Mouse (Mus musculus): ENCODE results near the gene Erich3. TPM values are rescaled to one million over a fixed set of nuclear protein-coding genes. Genes with fewer than 3 reads are reported as not detected.

The Erich3 gene
- polyA plus RNA-seq, 1 experiment from 2014 or later: 0.05 TPM

DNA sequence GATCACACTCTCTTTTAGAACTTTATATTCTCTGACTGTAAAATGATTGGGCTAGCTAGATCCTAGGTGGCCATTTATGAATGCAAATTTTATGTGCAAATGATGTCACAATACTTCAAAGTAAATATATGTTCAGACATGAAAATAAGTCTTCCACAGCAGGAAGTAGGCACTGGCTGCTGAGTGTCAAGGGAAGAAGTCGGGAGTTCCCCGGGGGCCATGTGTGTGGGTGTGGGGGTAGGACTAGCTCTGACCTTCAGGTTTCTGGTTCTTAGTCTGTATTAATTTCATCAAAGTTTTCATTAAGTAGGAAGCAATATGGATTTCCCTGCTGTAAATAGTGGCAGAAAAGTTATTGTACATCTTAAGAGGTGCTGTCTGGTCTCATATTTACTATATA, 20.0 kb downstream of the Erich3 start:
- Histone ChIP-seq H3K36me3 (ENCODE audit: control insufficient read depth, insufficient read depth, low read length) (no peaks in the 10 kb centered on the region), H3K9ac (ENCODE audit: low read length) (no peak overlapping the region), H3K4me2 (replicated peaks; ENCODE audit: low read depth) (no peak overlapping the region), H3K9me3 (ENCODE audit: control insufficient read depth, low read length) (no peaks in the 10 kb centered on the region), H3K27me3 (ENCODE audit: control insufficient read depth, insufficient read depth, low read length) (no peaks in the 10 kb centered on the region), H3K4me1 (replicated peaks; ENCODE audit: control insufficient read depth, insufficient read depth) (no peaks in the 10 kb centered on the region), H3K4me3 (ENCODE audit: low read depth, low read length) (no peak overlapping the region), H3K27ac (replicated peaks) (no peak overlapping the region)
- no peak for ATAC-seq (ENCODE audit: low FRiP score, low TSS enrichment)
- 84% methylated on average over 2 of the region's 2 CpGs for WGBS
- TF ChIP-seq CTCF (IDR thresholded peaks at IDR 0.05; ENCODE audit: low read depth): no peak
- TF ChIP-seq EP300 (optimal IDR thresholded peaks at IDR 0.05): no peak
- no peak for DNase-seq (ENCODE audit: low spot score)

DNA sequence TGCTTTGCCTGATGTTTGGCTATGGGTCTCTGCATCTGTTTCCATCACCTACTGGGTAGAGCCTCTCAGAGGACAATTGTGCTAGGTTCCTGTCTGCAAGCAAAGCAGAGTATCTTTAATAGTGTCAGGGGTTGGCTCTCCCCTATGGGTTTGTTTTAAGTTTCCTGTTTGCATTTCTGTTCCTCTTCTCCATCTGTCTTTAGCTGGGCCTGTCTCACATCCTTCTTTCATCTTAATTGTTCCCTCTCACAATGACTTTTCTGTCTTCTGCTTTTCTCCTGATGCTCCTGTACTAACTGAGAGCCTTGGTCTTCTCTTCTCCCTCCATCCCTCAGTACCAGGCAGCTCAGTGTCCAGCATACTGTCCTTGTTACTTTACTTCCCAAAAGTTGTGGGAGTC, 26.6 kb downstream of the Erich3 start:
- no peaks in the 10 kb centered on the region for H3K4me1 ChIP-seq (replicated peaks; ENCODE audit: control insufficient read depth, insufficient read depth)
- no peaks in the 10 kb centered on the region for H3K27me3 ChIP-seq (ENCODE audit: control insufficient read depth, insufficient read depth, low read length)
- ATAC-seq (ENCODE audit: low FRiP score, low TSS enrichment): no peak
- no peaks in the 10 kb centered on the region for H3K36me3 ChIP-seq (ENCODE audit: control insufficient read depth, insufficient read depth, low read length)
- H3K9me3 ChIP-seq (ENCODE audit: control insufficient read depth, low read length): no peaks in the 10 kb centered on the region
- TF ChIP-seq EP300 (optimal IDR thresholded peaks at IDR 0.05) (no peak), CTCF (IDR thresholded peaks at IDR 0.05; ENCODE audit: low read depth) (no peak)
- H3K27ac ChIP-seq (replicated peaks): no peak overlapping the region
- no peak overlapping the region for H3K4me2 ChIP-seq (replicated peaks; ENCODE audit: low read depth)
- H3K4me3 ChIP-seq (ENCODE audit: low read depth, low read length): no peak overlapping the region
- H3K9ac ChIP-seq (ENCODE audit: low read length): no peak overlapping the region
- no peak for DNase-seq (ENCODE audit: low spot score)

DNA sequence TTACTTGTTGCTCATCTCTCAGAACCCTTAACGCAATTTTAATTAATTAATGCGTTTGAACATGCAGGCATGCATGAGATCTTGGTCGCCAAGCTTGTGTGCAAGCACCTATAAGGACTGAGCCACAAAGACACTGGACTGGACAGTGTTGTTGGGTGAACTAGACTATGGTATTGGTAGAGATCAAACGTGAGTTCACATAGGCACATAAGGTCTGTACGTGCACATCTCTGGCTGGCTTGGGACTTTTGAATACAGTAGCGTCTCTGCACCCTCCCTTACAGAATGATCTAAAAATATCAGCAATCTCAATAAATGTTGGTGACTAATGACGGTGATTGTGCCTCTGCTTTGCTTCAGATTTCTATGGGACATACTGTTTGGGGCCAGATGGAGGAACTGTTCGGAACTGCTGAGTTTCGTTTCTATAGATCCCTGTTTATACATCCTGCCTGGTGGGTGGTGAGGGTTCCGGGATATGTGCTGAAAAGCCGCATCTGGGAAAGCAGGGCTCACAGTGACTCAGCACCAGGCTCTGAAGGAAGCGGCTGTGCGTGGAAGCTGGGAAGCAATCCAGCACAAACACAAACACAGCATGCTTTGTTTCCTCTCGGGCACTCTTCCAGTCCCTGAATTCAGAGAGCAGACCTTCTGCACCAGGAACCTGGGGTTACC, 28.4 kb downstream of the Erich3 start:
- 31% methylated on average over 14 of the region's 14 CpGs for WGBS
- H3K36me3 ChIP-seq (ENCODE audit: control insufficient read depth, insufficient read depth, low read length): no peaks in the 10 kb centered on the region
- ATAC-seq (ENCODE audit: low FRiP score, low TSS enrichment) (peak; percentile 86), DNase-seq (ENCODE audit: low spot score) (peak; percentile 61)
- H3K4me1 ChIP-seq (replicated peaks; ENCODE audit: control insufficient read depth, insufficient read depth): no peaks in the 10 kb centered on the region
- H3K4me3 ChIP-seq (ENCODE audit: low read depth, low read length): no peak overlapping the region
- peak overlapping the region; percentile 50; the same call in 1 of the 2 replicates for H3K27ac ChIP-seq (replicated peaks)
- H3K9ac ChIP-seq (ENCODE audit: low read length): no peak overlapping the region
- 0 out of 2 replicates have a peak overlapping the region, but pooled peaks have one; percentile 21 for H3K4me2 ChIP-seq (replicated peaks; ENCODE audit: low read depth)
- no peak for TF ChIP-seq EP300 (optimal IDR thresholded peaks at IDR 0.05)
- no peak for TF ChIP-seq CTCF (IDR thresholded peaks at IDR 0.05; ENCODE audit: low read depth)
- no peaks in the 10 kb centered on the region for H3K27me3 ChIP-seq (ENCODE audit: control insufficient read depth, insufficient read depth, low read length)
- no peaks in the 10 kb centered on the region for H3K9me3 ChIP-seq (ENCODE audit: control insufficient read depth, low read length)

DNA sequence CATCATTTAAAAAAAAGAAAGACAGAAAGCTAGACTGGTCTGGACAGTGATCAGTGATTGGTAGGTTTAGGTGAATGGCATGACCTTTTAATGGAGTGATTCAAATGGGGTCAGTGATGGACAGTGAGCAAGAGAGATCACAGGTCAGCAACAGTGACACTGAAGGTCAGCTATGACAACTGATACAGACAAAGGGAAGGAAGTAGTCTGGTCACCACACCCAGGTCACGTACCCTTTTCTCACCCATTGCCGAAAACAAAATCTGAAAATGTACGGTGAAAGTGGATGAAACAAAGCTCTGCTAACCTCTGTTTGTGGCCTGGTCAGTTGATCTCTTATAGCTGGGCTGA, 28.9 kb downstream of the Erich3 start:
- no peak overlapping the region for H3K27ac ChIP-seq (replicated peaks)
- no peak overlapping the region for H3K4me3 ChIP-seq (ENCODE audit: low read depth, low read length)
- H3K9me3 ChIP-seq (ENCODE audit: control insufficient read depth, low read length): no peaks in the 10 kb centered on the region
- TF ChIP-seq CTCF (IDR thresholded peaks at IDR 0.05; ENCODE audit: low read depth) (no peak), EP300 (optimal IDR thresholded peaks at IDR 0.05) (no peak)
- H3K4me2 ChIP-seq (replicated peaks; ENCODE audit: low read depth): no peak overlapping the region
- 64% methylated on average over 3 of the region's 3 CpGs for WGBS
- no peaks in the 10 kb centered on the region for H3K27me3 ChIP-seq (ENCODE audit: control insufficient read depth, insufficient read depth, low read length)
- DNase-seq (ENCODE audit: low spot score) (no peak), ATAC-seq (ENCODE audit: low FRiP score, low TSS enrichment) (no peak)
- no peaks in the 10 kb centered on the region for H3K4me1 ChIP-seq (replicated peaks; ENCODE audit: control insufficient read depth, insufficient read depth)
- H3K36me3 ChIP-seq (ENCODE audit: control insufficient read depth, insufficient read depth, low read length): no peaks in the 10 kb centered on the region
- no peak overlapping the region for H3K9ac ChIP-seq (ENCODE audit: low read length)

DNA sequence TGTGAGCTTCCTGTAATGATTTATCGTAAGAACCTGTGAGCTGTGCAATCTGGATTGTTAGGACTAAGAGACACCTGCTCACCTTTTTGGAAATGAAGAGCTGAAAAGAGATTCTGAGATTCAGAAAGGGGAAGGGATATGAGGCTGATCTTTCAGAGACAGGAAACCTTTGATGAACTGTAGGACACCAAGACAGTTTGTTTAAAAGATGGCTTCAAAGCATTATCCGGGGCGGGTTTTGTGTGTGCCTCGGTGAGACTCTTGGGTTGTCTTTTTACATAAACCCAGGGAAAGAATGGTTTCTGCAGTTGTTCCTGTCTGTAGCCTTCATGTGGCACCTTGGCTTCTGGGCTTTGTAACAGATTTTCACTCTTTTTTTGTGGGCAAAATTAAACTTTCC, 30.2 kb downstream of the Erich3 start:
- H3K4me3 ChIP-seq (ENCODE audit: low read depth, low read length): no peak overlapping the region
- TF ChIP-seq CTCF (IDR thresholded peaks at IDR 0.05; ENCODE audit: low read depth): no peak
- no peak for TF ChIP-seq EP300 (optimal IDR thresholded peaks at IDR 0.05)
- no peak overlapping the region for H3K27ac ChIP-seq (replicated peaks)
- 67% methylated on average over 4 of the region's 4 CpGs for WGBS
- H3K9ac ChIP-seq (ENCODE audit: low read length): no peak overlapping the region
- ATAC-seq (ENCODE audit: low FRiP score, low TSS enrichment) (no peak), DNase-seq (ENCODE audit: low spot score) (no peak)
- no peaks in the 10 kb centered on the region for H3K4me1 ChIP-seq (replicated peaks; ENCODE audit: control insufficient read depth, insufficient read depth)
- no peaks in the 10 kb centered on the region for H3K27me3 ChIP-seq (ENCODE audit: control insufficient read depth, insufficient read depth, low read length)
- H3K9me3 ChIP-seq (ENCODE audit: control insufficient read depth, low read length): no peaks in the 10 kb centered on the region
- H3K4me2 ChIP-seq (replicated peaks; ENCODE audit: low read depth): no peak overlapping the region
- H3K36me3 ChIP-seq (ENCODE audit: control insufficient read depth, insufficient read depth, low read length): no peaks in the 10 kb centered on the region

DNA sequence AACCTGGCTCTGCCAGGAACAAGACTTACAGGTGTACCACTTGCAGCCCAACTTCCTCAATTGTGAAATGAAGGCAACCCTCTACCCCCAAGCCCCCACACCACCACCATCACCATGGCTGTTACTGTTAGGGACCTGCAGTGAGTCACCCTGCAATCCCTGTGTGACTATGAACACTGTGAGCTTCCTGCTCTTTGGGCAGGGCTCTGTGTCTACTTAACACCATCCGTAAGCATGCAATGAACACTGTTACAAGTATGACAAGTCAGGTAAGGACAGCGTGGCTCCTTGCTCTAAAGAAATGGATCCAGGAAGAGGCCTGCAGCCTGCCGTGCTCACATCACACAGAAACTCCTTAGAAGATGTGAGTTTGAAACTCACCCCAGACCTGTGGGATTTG, 33.0 kb downstream of the Erich3 start:
- TF ChIP-seq EP300 (optimal IDR thresholded peaks at IDR 0.05) (no peak), CTCF (IDR thresholded peaks at IDR 0.05; ENCODE audit: low read depth) (no peak)
- ATAC-seq (ENCODE audit: low FRiP score, low TSS enrichment): peak; percentile 91
- DNase-seq (ENCODE audit: low spot score): peak; percentile 46

More for the DNA sequence above, 33.0 kb downstream of the Erich3 start:
- 57% methylated on average over 3 of the region's 3 CpGs for WGBS
- H3K4me3 ChIP-seq (ENCODE audit: low read depth, low read length): no peak overlapping the region
- H3K4me1 ChIP-seq (replicated peaks; ENCODE audit: control insufficient read depth, insufficient read depth): no peaks in the 10 kb centered on the region
- H3K27me3 ChIP-seq (ENCODE audit: control insufficient read depth, insufficient read depth, low read length): no peaks in the 10 kb centered on the region
- H3K36me3 ChIP-seq (ENCODE audit: control insufficient read depth, insufficient read depth, low read length): no peaks in the 10 kb centered on the region
- no peak overlapping the region for H3K9ac ChIP-seq (ENCODE audit: low read length)
- no peaks in the 10 kb centered on the region for H3K9me3 ChIP-seq (ENCODE audit: control insufficient read depth, low read length)
- H3K4me2 ChIP-seq (replicated peaks; ENCODE audit: low read depth): no peak overlapping the region
- H3K27ac ChIP-seq (replicated peaks): no peak overlapping the region
